In the genomic region with DNA sequence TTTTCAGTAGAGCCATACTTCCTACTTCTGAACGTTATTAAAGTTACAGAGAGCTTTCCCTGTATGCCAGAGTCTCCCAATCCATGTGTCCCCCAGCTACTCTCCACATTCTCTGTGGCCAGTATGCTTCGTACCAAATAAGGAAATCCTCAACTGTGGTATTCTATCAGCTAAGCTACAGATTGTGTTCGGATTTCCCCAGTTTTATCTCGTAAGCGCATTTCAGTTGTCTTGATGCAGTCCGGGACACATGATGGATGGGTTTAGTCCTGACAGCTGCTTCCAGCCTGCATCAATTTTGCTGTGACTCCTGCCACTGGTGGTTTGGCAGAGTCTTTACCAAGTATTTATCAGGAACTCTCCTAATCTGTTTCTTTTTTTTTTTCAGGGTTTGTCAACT, we compare ENCODE assay signal across 33 mouse cellular contexts. TPM values are rescaled to one million over a fixed set of nuclear protein-coding genes. Genes with fewer than 3 reads are reported as not detected.
DNase-seq lines count a peak whose midpoint lies in the region; ATAC-seq and TF ChIP-seq lines count a peak whose summit lies in the region.
"Had no signal": no experiment of that assay in that cellular context is flagged by ENCODE, and none has a peak within 500 bp of the region (broad histone marks: within the 10 kb centered on the region; RNA-seq: fewer than 3 reads in every experiment).

No protein-coding gene starts in this region.

- H3K36me3 ChIP-seq in myocyte (ENCODE audit: control insufficient read depth, insufficient read depth), result no peaks in the 10 kb centered on the region
- H3K36me3 ChIP-seq: embryonic facial prominence, embryonic 10.5 days; embryonic facial prominence, embryonic 13.5 days; forebrain, embryonic 12.5 days; forebrain, embryonic 15.5 days; heart, embryonic 10.5 days; heart, embryonic 13.5 days; hindbrain, embryonic 12.5 days; hindbrain, embryonic 15.5 days had no signal

- TF ChIP-seq POLR2A in myocyte (IDR thresholded peaks at IDR 0.05; ENCODE audit: insufficient read length, low read depth), result no peak

- H3K4me3 ChIP-seq in myocyte, result no peak overlapping the region
- H3K4me3 ChIP-seq: embryonic facial prominence, embryonic 10.5 days; embryonic facial prominence, embryonic 13.5 days; erythroblast, embryonic 14.5 days; forebrain, embryonic 12.5 days; forebrain, embryonic 15.5 days; heart, embryonic 10.5 days; heart, embryonic 13.5 days; hindbrain, embryonic 12.5 days; hindbrain, embryonic 15.5 days had no signal

- H3K27me3 ChIP-seq in myocyte (ENCODE audit: control insufficient read depth, insufficient read depth, insufficient read length), result no peaks in the 10 kb centered on the region
- H3K27me3 ChIP-seq: embryonic facial prominence, embryonic 13.5 days; forebrain, embryonic 12.5 days; forebrain, embryonic 15.5 days; heart, embryonic 13.5 days; hindbrain, embryonic 12.5 days; hindbrain, embryonic 15.5 days had no signal

- ATAC-seq in common myeloid progenitor, adult 5-6 weeks (replicated peaks; ENCODE audit: low read depth, poor library complexity, severe bottlenecking), result peak; percentile 66
- ATAC-seq: activated CD4-positive, CD25-positive, alpha-beta regulatory T cell, adult 4 months; CD4-positive, CD25-positive, alpha-beta regulatory T cell, adult 4 months; forebrain, embryonic 15.5 days had no signal

- H3ac ChIP-seq in myocyte (ENCODE audit: control insufficient read depth, insufficient read length), result no peak overlapping the region

- DNase-seq in heart, adult 11 months, result peak; percentile 73
- DNase-seq in heart, adult 18-20 months, result no peak
- DNase-seq in retina, postnatal 7 days (ENCODE audit: low read depth, low spot score), result peak; percentile 6
- DNase-seq in retina, embryonic 14.5 days (ENCODE audit: low spot score), result no peak
- no peak for DNase-seq in layer of hippocampus, postnatal 36 days
- DNase-seq in embryo, embryonic 9.5 days (ENCODE audit: extremely low spot score), result no peak
- DNase-seq: adrenal gland, postnatal 10 days; adrenal gland, postnatal 36 days; cerebellum, adult 18-20 months; cerebellum, adult 9-10 months; cerebellum, postnatal 14 days; gastrocnemius, postnatal 25 days; heart, postnatal 14 days; heart, postnatal 4 days had no signal

- peak overlapping the region; percentile 16 for H3K4me2 ChIP-seq in myocyte (ENCODE audit: low read depth)
- H3K4me2 ChIP-seq: embryonic facial prominence, embryonic 13.5 days; forebrain, embryonic 12.5 days; forebrain, embryonic 15.5 days; heart, embryonic 13.5 days; hindbrain, embryonic 12.5 days; hindbrain, embryonic 15.5 days had no signal

- H3K79me2 ChIP-seq in myocyte (ENCODE audit: control insufficient read depth, insufficient read depth), result no peaks in the 10 kb centered on the region

TF ChIP-seq in myocyte, 11 proteins besides CTCF, POLR2A, EP300 and RAD21:
- TF ChIP-seq CEBPB (IDR thresholded peaks at IDR 0.05; ENCODE audit: insufficient read depth, poor library complexity, severe bottlenecking), result no peak
- peak in 2 of 3 experiments; percentile 21 to 63 for TF ChIP-seq MYOD1 (IDR thresholded peaks at IDR 0.05; ENCODE audit: control insufficient read depth in 1 of 3, insufficient read length in 2 of 3, low read depth in 2 of 3)
- peak; percentile 77 for TF ChIP-seq SRF (IDR thresholded peaks at IDR 0.05; ENCODE audit: control insufficient read depth, insufficient read length, low read depth)
TF ChIP-seq in myocyte: peak in this region for 2.

RNA-seq across cellular contexts. Expression of a gene that starts 10.1 kb away (rescaled TPM):
- total RNA-seq in heart, adult 18-20 months (2021), result not detected
- not detected in 2 replicates for total RNA-seq in common myeloid progenitor, adult 5-6 weeks (2017)
- polyA plus RNA-seq in myocyte (2012; fragmentation: generic; extraction: Trizol), result not detected
- not detected for total RNA-seq in layer of hippocampus, postnatal 36 days (2021)
- total RNA-seq: adrenal gland, adult 18-20 months; adrenal gland, postnatal 10 days; adrenal gland, postnatal 36 days; gastrocnemius, adult 8-10 months; gastrocnemius, postnatal 25 days; heart, postnatal 14 days; heart, postnatal 4 days had no signal
- polyA plus RNA-seq: activated CD4-positive, CD25-positive, alpha-beta regulatory T cell, adult 4 months; C2C12; CD4-positive, CD25-positive, alpha-beta regulatory T cell, adult 4 months; embryonic facial prominence, embryonic 10.5 days; embryonic facial prominence, embryonic 13.5 days; erythroblast, embryonic 14.5 days; forebrain, embryonic 12.5 days; forebrain, embryonic 15.5 days; gonadal fat pad, adult 2 months; heart, embryonic 10.5 days; heart, embryonic 13.5 days; heart, embryonic 16.5 days; hindbrain, embryonic 12.5 days; hindbrain, embryonic 15.5 days; intestine, embryonic 14.5 days had no signal

RNA-seq across cellular contexts. Expression of a gene that starts 19.4 kb away (rescaled TPM):
- total RNA-seq in heart, adult 18-20 months (2021), result not detected
- total RNA-seq in common myeloid progenitor, adult 5-6 weeks (2017), result not detected in 2 replicates
- not detected for polyA plus RNA-seq in myocyte (2012; fragmentation: generic; extraction: Trizol)
- total RNA-seq in layer of hippocampus, postnatal 36 days (2021), result not detected
- total RNA-seq: adrenal gland, adult 18-20 months; adrenal gland, postnatal 10 days; adrenal gland, postnatal 36 days; gastrocnemius, adult 8-10 months; gastrocnemius, postnatal 25 days; heart, postnatal 14 days; heart, postnatal 4 days had no signal
- polyA plus RNA-seq: activated CD4-positive, CD25-positive, alpha-beta regulatory T cell, adult 4 months; C2C12; CD4-positive, CD25-positive, alpha-beta regulatory T cell, adult 4 months; embryonic facial prominence, embryonic 10.5 days; embryonic facial prominence, embryonic 13.5 days; erythroblast, embryonic 14.5 days; forebrain, embryonic 12.5 days; forebrain, embryonic 15.5 days; gonadal fat pad, adult 2 months; heart, embryonic 10.5 days; heart, embryonic 13.5 days; heart, embryonic 16.5 days; hindbrain, embryonic 12.5 days; hindbrain, embryonic 15.5 days; intestine, embryonic 14.5 days had no signal

RNA-seq across cellular contexts. Expression of a gene that starts 40.8 kb away (rescaled TPM):
- total RNA-seq in heart, adult 18-20 months (2021), result 100 to 1,000 TPM in 1 of 2 experiments, 10 to 100 TPM in 1; 88.5 to 102 TPM
- 76.2 and 80.6 TPM in 2 replicates for total RNA-seq in common myeloid progenitor, adult 5-6 weeks (2017)
- 170 TPM for polyA plus RNA-seq in myocyte (2012; fragmentation: generic; extraction: Trizol)
- 1 to 10 TPM; 8.6 to 8.7 TPM for total RNA-seq in layer of hippocampus, postnatal 36 days (2021)

Comparison
In these comparisons a context has a peak if more than half of its experiments do, and no peak if none do; other contexts are left out.
1. DNase-seq: peak in heart, adult 11 months (single experiment) and retina, postnatal 7 days (single experiment); none in heart, adult 18-20 months (0 of 2), retina, embryonic 14.5 days (single experiment), layer of hippocampus, postnatal 36 days (0 of 2) and embryo, embryonic 9.5 days (single experiment).